Mouse (Mus musculus): ENCODE results near the gene Abhd2. TPM values are rescaled to one million over a fixed set of nuclear protein-coding genes. Genes with fewer than 3 reads are reported as not detected.
"Not testable (repeated sequence)": the region's sequence is repeated elsewhere in the genome, so short reads cannot be mapped to it uniquely, and the experiment has no call there.

Gene Abhd2
- polyA plus RNA-seq, 1 experiment from 2014 or later: 5.4 TPM

- WGBS: 32% methylated on average over 1 of the region's 1 CpGs
- Histone ChIP-seq H3K27me3 (ENCODE audit: insufficient read depth, poor library complexity, severe bottlenecking) (no peaks in the 10 kb centered on the region), H3K4me3 (no peak overlapping the region), H3K4me1 (peaks cover 47% of the 10 kb centered on the region), H3K36me3 (no peaks in the 10 kb centered on the region), H3K27ac (peak overlapping the region; percentile 85; the same call in 1 of the 2 replicates), H3K9me3 (no peaks in the 10 kb centered on the region)
- DNase-seq (ENCODE audit: low spot score): no peak
Observed at GRCm38 (mm10) chr7:79269866-79270265, 3.1 kb upstream of the Abhd2 start.

GRCm38 (mm10) chr7:79270961-79271387 lies 2.0 kb upstream of the Abhd2 start:
- H3K36me3 ChIP-seq: no peaks in the 10 kb centered on the region
- H3K27ac ChIP-seq: peak overlapping the region; percentile 85; the same call in 1 of the 2 replicates
- H3K27me3 ChIP-seq (ENCODE audit: insufficient read depth, poor library complexity, severe bottlenecking): no peaks in the 10 kb centered on the region
- peaks cover 58% of the 10 kb centered on the region for H3K4me1 ChIP-seq
- peak; percentile 86 for DNase-seq (ENCODE audit: low spot score)
- WGBS: 67% methylated on average over 9 of the region's 9 CpGs
- H3K4me3 ChIP-seq: no peak overlapping the region
- H3K9me3 ChIP-seq: no peaks in the 10 kb centered on the region

- Histone ChIP-seq H3K36me3 (no peaks in the 10 kb centered on the region), H3K4me3 (peak overlapping the region; percentile 76), H3K9me3 (no peaks in the 10 kb centered on the region), H3K4me1 (peaks cover 63% of the 10 kb centered on the region), H3K27ac (peak overlapping the region; percentile 85), H3K27me3 (ENCODE audit: insufficient read depth, poor library complexity, severe bottlenecking) (no peaks in the 10 kb centered on the region)
- no peak for DNase-seq (ENCODE audit: low spot score)
- whole genome bisulfite sequencing: 72% methylated on average over 16 of the region's 16 CpGs
Observed at GRCm38 (mm10) chr7:79271861-79272788, 874 bp upstream of the Abhd2 start.

GRCm38 (mm10) chr7:79273738-79274472 lies 906 bp downstream of the Abhd2 start:
- WGBS: 22% methylated on average over 15 of the region's 15 CpGs
- Histone ChIP-seq H3K27me3 (ENCODE audit: insufficient read depth, poor library complexity, severe bottlenecking) (no peaks in the 10 kb centered on the region), H3K27ac (peak overlapping the region; percentile 85), H3K9me3 (no peaks in the 10 kb centered on the region), H3K4me1 (peaks cover 65% of the 10 kb centered on the region), H3K4me3 (peak overlapping the region; percentile 76), H3K36me3 (no peaks in the 10 kb centered on the region)
- no peak for DNase-seq (ENCODE audit: low spot score)

- peak overlapping the region; percentile 76; the same call in 1 of the 2 replicates for H3K4me3 ChIP-seq
- no peak for DNase-seq (ENCODE audit: low spot score)
- 79% methylated on average over 8 of the region's 8 CpGs for WGBS
- H3K9me3 ChIP-seq: no peaks in the 10 kb centered on the region
- no peaks in the 10 kb centered on the region for H3K27me3 ChIP-seq (ENCODE audit: insufficient read depth, poor library complexity, severe bottlenecking)
- H3K36me3 ChIP-seq: no peaks in the 10 kb centered on the region
- no peak overlapping the region for H3K27ac ChIP-seq
- H3K4me1 ChIP-seq: peaks cover 65% of the 10 kb centered on the region
Observed at GRCm38 (mm10) chr7:79274473-79275010, 1.5 kb downstream of the Abhd2 start.

- peak overlapping the region; percentile 41 for H3K4me3 ChIP-seq
- DNase-seq (ENCODE audit: low spot score): no peak
- H3K9me3 ChIP-seq: no peaks in the 10 kb centered on the region
- 16% methylated on average over 11 of the region's 11 CpGs for WGBS
- no peaks in the 10 kb centered on the region for H3K36me3 ChIP-seq
- peaks cover 61% of the 10 kb centered on the region for H3K4me1 ChIP-seq
- H3K27me3 ChIP-seq (ENCODE audit: insufficient read depth, poor library complexity, severe bottlenecking): no peaks in the 10 kb centered on the region
- H3K27ac ChIP-seq: peak overlapping the region; percentile 31; the same call in 1 of the 2 replicates
Observed at GRCm38 (mm10) chr7:79275345-79275744, 2.3 kb downstream of the Abhd2 start.

- 87% methylated on average over 13 of the region's 13 CpGs for WGBS
- Histone ChIP-seq H3K9me3 (no peaks in the 10 kb centered on the region), H3K27me3 (ENCODE audit: insufficient read depth, poor library complexity, severe bottlenecking) (no peaks in the 10 kb centered on the region), H3K4me3 (no peak overlapping the region), H3K4me1 (peaks cover 60% of the 10 kb centered on the region), H3K27ac (no peak overlapping the region), H3K36me3 (no peaks in the 10 kb centered on the region)
- DNase-seq (ENCODE audit: low spot score): no peak
Observed at GRCm38 (mm10) chr7:79278432-79278831, 5.4 kb downstream of the Abhd2 start.

GRCm38 (mm10) chr7:79279376-79280029 lies 6.5 kb downstream of the Abhd2 start:
- Histone ChIP-seq H3K27ac (peak overlapping the region; percentile 70), H3K36me3 (no peaks in the 10 kb centered on the region), H3K9me3 (no peaks in the 10 kb centered on the region), H3K27me3 (ENCODE audit: insufficient read depth, poor library complexity, severe bottlenecking) (no peaks in the 10 kb centered on the region), H3K4me1 (peaks cover 59% of the 10 kb centered on the region), H3K4me3 (no peak overlapping the region)
- WGBS: 65% methylated on average over 10 of the region's 10 CpGs
- no peak for DNase-seq (ENCODE audit: low spot score)

GRCm38 (mm10) chr7:79282883-79283670 lies 10.1 kb downstream of the Abhd2 start:
- H3K4me1 ChIP-seq: peaks cover 63% of the 10 kb centered on the region
- no peaks in the 10 kb centered on the region for H3K9me3 ChIP-seq
- H3K36me3 ChIP-seq: no peaks in the 10 kb centered on the region
- H3K4me3 ChIP-seq: no peak overlapping the region
- H3K27ac ChIP-seq: peak overlapping the region; percentile 54; the same call in 1 of the 2 replicates
- WGBS: 64% methylated on average over 12 of the region's 12 CpGs
- DNase-seq (ENCODE audit: low spot score): no peak
- no peaks in the 10 kb centered on the region for H3K27me3 ChIP-seq (ENCODE audit: insufficient read depth, poor library complexity, severe bottlenecking)

- peaks cover 61% of the 10 kb centered on the region for H3K4me1 ChIP-seq
- not testable (repeated sequence) for H3K27me3 ChIP-seq (ENCODE audit: insufficient read depth, poor library complexity, severe bottlenecking); DNase-seq (ENCODE audit: low spot score); H3K36me3 ChIP-seq; H3K4me3 ChIP-seq; H3K9me3 ChIP-seq
- WGBS: 59% methylated on average over 1 of the region's 1 CpGs
- H3K27ac ChIP-seq: peak overlapping the region; percentile 59; the same call in 1 of the 2 replicates
Observed at GRCm38 (mm10) chr7:79283671-79283941, 10.6 kb downstream of the Abhd2 start.

GRCm38 (mm10) chr7:79284160-79284888 lies 11.3 kb downstream of the Abhd2 start:
- Histone ChIP-seq H3K27me3 (ENCODE audit: insufficient read depth, poor library complexity, severe bottlenecking) (no peaks in the 10 kb centered on the region), H3K27ac (peak overlapping the region; percentile 59; the same call in 1 of the 2 replicates), H3K36me3 (no peaks in the 10 kb centered on the region), H3K4me1 (peaks cover 53% of the 10 kb centered on the region), H3K4me3 (no peak overlapping the region), H3K9me3 (no peaks in the 10 kb centered on the region)
- 47% methylated on average over 14 of the region's 14 CpGs for WGBS
- no peak for DNase-seq (ENCODE audit: low spot score)

All from heart, embryonic 10.5 days (tissue).